Mouse (Mus musculus) heart, postnatal 0 days (tissue): Measurements from ENCODE around the gene Ciao2b.

ENCODE experiments used
- CTCF ChIP-seq: IDR thresholded peaks from 2 replicates; pipeline ENCODE4 v1.5.1; 2016; ENCODE audit warnings: antibody characterized with exemption, control low read depth, low read depth
- EP300 ChIP-seq: IDR thresholded peaks from 2 replicates; pipeline ENCODE4 v1.6.1; 2016; ENCODE audit warnings: antibody characterized with exemption, low read depth

DNA sequence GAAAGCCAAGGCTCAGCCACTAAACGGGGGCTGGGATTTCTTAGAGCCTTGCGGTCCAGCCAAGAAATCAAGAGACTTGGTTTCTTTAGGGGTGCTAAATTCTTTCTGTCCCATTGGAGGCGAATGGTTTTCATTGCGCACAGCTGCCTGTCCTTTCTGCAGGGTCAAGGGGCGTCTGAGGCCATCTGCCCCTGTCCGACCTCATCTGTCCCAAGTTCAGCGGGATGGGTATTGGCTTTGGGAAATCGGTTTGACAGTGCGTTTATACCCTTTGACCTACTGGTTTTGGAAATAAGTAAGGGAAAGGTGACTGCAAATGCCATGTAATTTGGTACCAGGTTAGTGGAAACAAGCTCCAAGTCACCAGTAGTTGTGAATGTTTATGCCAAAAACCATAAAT lies 49.9 kb downstream of the Ciao2b start:
- TF ChIP-seq CTCF (no peak), EP300 (no peak)
